Mouse (Mus musculus) erythroblast, adult 5-6 weeks (primary cell): ENCODE measurements around the gene Nell2. TPM values are rescaled to one million over a fixed set of nuclear protein-coding genes. Genes with fewer than 3 reads are reported as not detected.

ENCODE experiments used
- ATAC-seq: replicated peaks from 2 replicates; pipeline ENCODE4 v1.8.0; 2016; ENCODE audit warnings: moderate number of reproducible peaks, mild to moderate bottlenecking, moderate TSS enrichment, inconsistent platforms; ENCODE audit not compliant: poor library complexity, low FRiP score, severe bottlenecking
- total RNA-seq, 2 experiments: library from RNA; stranded (forward) in 1 of 2; stranded (reverse) in 1 of 2; fragments of 150-400 nt in 1 of 2; fragments of 200-764, 138-1000 nt in 1 of 2; gene quantifications; 2 replicates each; pipeline versions ENCODE4 v1.2.3 to v1.2.4; 2015 to 2017; ENCODE audit warnings: low replicate concordance in 2 of 2

Nell2 gene
- total RNA-seq, 2 experiments from 2014 or later: not detected

- no peak for ATAC-seq
Measured at GRCm38 (mm10) chr15:95370720-95371395, 157.5 kb downstream of the Nell2 start.

GRCm38 (mm10) chr15:95368185-95368584, 160.2 kb downstream of the Nell2 start:
- no peak for ATAC-seq

GRCm38 (mm10) chr15:95366506-95366905, 161.9 kb downstream of the Nell2 start:
- no peak for ATAC-seq

DNA sequence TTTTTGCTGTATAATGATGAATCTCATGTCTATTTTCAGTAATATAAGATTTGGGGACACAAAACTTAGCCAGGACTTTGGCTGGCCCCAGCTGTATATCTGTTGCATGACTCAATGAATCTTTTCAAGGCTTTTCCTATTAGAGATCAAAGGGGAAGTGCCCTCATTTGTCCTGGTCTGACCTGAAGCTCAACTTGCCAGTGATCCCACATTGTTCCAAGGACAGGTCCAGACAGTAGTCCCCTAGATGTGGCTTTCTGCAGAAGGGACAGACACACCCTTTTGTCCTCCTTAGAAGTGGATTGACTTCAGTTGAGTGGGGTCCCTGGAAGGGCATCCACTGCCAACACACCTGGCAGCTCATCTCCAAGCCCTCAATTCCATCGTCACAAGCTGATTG, 173.6 kb downstream of the Nell2 start:
- ATAC-seq: no peak

DNA sequence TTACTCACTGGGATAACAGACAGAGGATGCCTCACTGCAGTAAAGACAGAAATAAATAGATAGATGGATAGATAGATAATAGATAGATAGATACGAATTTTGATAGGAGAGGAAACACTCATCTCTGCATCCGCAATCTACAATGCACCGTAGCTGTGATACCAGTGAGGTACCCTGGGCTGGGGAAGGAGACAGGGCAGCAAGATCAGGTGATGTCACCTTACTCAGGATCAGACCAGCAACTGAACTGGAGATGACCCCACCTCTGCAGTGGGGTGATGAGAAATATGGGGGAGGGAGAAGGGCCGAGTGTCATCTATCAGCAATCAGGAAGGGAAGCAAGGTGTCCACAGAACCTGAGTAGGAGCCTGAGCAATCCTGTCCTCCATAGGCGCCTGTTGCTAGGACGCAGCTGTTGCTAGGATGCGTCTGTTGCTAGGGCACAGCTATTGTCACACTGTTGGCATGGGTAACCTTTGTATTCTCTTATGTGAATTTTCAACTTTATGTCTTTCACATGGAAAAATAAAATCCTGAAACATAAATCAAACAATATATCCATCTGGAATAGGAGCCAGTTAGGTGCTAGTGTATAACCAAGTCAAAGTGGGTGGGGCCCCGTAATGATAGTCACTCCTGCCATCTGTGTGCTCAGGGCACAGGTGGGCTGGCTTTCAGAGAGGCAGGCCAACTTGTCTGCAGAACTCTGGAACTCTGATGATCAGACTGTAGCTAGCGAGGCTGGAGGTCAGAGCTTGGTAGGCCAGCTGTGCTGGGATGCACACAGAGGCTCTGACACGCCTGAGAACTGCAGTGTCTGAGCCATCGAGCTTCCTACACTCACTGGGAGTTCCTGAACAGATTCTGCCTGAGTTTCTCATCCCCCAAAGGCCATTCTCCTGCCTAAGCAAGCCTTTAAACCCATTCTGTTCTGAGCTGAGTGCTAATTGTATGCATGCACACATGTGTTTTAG, 193.7 kb downstream of the Nell2 start:
- ATAC-seq: no peak

GRCm38 (mm10) chr15:95333229-95333628, 195.1 kb downstream of the Nell2 start:
- ATAC-seq: no peak

DNA sequence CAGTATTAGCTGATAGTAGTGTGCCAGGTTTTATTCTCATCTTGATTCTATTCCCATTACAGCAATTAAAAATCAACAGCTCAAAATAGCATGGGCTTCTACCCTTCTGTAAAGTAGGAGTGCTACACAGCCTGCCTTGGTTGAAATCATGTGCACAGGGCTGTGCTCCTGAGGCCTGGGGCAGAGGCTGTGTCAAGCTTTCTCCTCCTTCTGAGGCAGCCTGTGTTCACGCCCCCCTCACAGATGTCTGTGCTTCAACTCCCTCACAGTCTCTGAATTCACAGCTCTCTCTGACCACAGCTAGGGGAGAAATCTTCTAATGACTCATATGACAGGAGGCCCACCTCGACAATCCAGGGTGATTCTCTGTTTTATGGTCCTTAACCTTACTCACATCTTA, 197.4 kb downstream of the Nell2 start:
- no peak for ATAC-seq

- ATAC-seq: no peak
Measured at GRCm38 (mm10) chr15:95322744-95323143, 205.6 kb downstream of the Nell2 start.

- no peak for ATAC-seq
Measured at GRCm38 (mm10) chr15:95316626-95317025, 211.7 kb downstream of the Nell2 start.

DNA sequence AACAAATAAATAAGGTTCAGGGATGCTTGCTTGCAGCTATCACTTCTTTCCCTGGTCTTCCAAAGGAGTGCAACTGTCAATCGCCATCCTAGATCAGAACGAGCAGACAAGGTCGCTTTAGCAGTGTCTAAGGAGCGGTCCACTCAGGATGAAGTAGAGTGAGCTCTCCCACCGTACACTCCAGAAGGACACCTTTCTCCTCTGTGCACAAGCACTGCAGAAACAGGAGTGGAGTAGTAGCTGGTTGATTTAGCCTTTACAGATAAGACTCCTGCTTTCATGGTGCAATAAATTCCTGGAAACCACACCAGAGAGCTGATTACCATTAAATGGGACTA, 213.6 kb downstream of the Nell2 start:
- ATAC-seq: no peak

- no peak for ATAC-seq
Measured at GRCm38 (mm10) chr15:95314121-95314807, 214.1 kb downstream of the Nell2 start.

GRCm38 (mm10) chr15:95313286-95313685, 215.1 kb downstream of the Nell2 start:
- no peak for ATAC-seq

DNA sequence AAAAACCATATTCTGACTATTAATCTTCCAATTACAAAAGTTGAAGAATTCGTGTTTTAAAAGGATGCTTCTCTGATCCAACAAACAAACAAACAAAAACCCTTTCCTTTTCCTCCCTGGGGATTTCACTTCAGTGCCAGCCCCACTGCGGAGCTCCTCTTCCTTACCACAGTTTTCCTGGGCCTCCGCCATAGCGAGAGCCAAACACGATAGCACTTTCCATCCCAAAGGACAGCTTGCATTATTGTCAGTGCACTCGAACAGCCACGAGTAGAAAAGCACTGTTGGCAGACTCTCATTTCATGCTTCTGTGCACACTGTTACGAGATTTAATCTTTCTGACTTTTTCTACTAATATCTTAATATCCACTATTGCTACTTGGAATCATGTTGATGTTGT, 224.3 kb downstream of the Nell2 start:
- ATAC-seq: no peak

DNA sequence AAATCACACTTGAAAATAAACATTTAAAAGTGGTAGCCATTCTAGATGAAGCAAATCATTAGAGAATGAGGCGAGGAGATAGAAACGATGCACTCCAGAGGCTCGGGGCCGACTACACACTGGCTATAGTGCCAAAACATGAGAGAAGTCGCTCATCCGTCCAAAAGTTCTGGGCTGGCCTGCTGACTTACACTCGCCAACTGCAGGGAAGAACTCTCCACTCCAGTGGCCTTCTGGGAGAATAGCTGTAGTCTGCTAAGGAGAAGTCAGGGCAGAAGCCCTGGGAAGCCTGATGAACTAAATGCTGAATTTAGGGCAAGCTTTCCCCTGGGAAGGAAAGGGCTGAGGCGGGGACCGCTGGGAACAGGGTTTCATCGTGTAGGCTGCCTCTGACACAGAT, 231.8 kb downstream of the Nell2 start:
- no peak for ATAC-seq

- no peak for ATAC-seq
Measured at GRCm38 (mm10) chr15:95289047-95289446, 239.3 kb downstream of the Nell2 start.

- ATAC-seq: no peak
Measured at GRCm38 (mm10) chr15:95285199-95285598, 243.2 kb downstream of the Nell2 start.

DNA sequence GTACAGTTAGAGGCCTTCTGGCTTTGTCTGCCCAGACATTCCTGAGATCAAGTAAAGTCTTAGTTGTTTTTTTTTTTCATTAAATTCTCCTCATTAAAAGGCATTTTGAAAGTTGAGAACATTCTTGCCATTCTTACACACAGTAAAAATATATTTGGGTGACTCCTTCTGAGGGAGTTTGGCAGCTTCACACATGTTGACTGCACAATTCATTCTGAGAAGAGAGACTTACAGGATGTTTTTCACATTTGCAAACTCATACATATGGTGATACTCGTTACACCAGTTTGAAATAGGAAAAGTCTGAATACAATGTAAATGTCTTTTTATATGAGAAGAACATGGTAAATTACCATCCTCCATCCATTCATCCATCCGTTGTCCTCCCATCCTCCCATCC, 247.4 kb downstream of the Nell2 start:
- ATAC-seq: no peak

DNA sequence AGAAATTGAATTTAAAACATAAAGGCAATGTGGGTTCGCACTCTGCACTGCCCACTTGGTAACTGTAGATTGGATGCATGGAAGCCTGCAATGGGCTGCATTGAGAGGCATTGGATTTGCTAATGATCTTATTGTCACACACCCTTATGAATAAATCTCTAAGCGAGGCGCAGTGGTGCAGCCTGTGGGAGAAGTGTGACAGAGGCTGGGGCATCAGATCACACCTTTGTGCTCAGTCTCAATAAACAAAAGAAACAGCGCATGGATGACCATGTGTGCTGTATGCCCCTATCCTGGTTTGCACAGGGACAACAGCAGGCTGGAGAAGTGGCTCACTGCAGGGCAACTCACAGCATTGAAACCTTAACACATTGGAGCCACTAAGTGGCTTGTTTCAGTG, 250.4 kb downstream of the Nell2 start:
- ATAC-seq: no peak

DNA sequence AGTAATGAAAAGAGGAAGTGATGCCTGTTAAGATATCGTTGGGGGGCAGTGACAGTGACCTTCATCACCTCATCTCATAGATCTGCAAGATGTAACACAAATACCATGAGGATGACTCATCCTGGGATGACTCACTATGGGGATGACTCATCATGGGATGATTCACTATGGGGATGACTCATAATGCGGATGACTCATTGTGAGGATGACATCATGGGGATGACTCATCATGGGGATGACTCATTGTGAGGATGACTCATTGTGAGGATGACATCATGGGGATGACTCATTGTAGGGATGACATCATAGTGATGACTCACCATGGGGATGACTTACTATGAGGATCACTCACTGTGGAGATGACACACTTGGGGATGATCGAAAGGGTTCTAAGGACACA, 251.8 kb downstream of the Nell2 start:
- ATAC-seq: no peak

GRCm38 (mm10) chr15:95275553-95275952, 252.8 kb downstream of the Nell2 start:
- no peak for ATAC-seq

GRCm38 (mm10) chr15:95273236-95273635, 255.1 kb downstream of the Nell2 start:
- no peak for ATAC-seq
